Mouse (Mus musculus) cerebellum, adult (tissue): ENCODE data around the gene Gm813.

Experiments
- ATAC-seq: cut with Nextera tagmentation; 2 replicates; pipeline ENCODE4 v1.9.2; 2017; ENCODE audit warnings: mild to moderate bottlenecking, moderate library complexity, mixed read lengths; ENCODE audit not compliant: insufficient number of reproducible peaks, low FRiP score, low TSS enrichment

The Gm813 gene

DNA sequence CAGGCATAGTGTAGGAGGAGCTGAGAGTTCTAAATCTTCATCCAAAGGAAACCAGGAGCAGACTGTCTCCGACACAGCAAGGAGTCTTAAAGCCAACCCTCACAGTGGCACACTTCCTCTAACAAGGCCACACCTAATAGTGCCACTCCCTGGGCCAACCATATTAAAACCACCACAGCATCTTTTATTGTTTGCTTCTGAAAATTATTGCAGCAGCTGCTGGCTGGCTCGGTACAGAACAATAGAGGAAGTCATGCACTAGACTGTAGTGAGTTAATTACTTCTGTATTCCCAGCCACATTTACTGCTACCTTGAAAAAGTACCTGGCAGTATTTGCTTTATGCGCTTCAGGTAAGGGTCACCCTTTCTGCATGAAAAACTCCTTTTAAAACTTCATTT, 3.8 kb downstream of the Gm813 start:
- no peak for ATAC-seq

- no peak for ATAC-seq
Observed at GRCm38 (mm10) chr16:58607101-58607500, 9.7 kb downstream of the Gm813 start.

GRCm38 (mm10) chr16:58604680-58605079, 12.1 kb downstream of the Gm813 start:
- no peak for ATAC-seq

GRCm38 (mm10) chr16:58603831-58604230, 12.9 kb downstream of the Gm813 start:
- ATAC-seq, result no peak

GRCm38 (mm10) chr16:58600846-58601245, 15.9 kb downstream of the Gm813 start:
- ATAC-seq, result no peak

DNA sequence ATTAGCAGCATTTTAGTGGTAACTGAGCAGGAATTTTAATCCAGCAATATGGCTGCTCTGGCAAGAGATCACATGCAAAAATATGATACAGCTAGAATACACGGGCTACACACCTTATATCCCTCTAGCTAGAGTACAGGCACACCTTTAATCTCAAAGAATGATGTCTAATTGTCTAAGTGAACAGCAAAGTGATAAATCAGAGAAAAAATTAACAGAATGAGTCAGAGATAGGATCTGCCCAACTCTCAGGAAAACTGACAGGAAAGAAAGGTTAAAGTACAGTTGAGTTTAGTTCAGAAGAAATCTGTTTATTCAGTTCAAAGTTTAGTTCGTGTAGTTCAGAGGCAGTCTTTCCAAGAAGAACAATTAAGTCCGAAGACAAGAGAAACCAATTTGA, 25.5 kb downstream of the Gm813 start:
- ATAC-seq, result no peak

DNA sequence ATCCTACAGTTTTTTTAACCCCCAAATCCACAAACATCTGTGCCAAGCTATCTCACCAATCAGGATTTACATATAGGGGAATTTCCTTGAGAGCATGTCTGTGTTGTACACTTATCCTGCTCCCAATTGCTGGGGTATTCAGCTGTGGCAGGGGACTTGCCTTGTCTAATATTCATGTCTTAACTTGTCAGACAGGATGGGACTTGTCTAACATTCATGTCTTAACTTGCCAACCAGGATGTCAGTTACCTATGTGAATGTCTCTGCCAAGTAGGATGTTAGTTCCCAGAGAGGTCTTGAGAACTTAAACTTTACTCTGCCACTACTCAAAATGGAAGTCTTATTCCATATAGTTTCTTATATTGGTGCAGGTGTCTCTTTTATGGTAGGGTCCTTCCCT, 27.3 kb downstream of the Gm813 start:
- ATAC-seq, result no peak

- no peak for ATAC-seq
Observed at GRCm38 (mm10) chr16:58573949-58574722, 42.6 kb downstream of the Gm813 start.

DNA sequence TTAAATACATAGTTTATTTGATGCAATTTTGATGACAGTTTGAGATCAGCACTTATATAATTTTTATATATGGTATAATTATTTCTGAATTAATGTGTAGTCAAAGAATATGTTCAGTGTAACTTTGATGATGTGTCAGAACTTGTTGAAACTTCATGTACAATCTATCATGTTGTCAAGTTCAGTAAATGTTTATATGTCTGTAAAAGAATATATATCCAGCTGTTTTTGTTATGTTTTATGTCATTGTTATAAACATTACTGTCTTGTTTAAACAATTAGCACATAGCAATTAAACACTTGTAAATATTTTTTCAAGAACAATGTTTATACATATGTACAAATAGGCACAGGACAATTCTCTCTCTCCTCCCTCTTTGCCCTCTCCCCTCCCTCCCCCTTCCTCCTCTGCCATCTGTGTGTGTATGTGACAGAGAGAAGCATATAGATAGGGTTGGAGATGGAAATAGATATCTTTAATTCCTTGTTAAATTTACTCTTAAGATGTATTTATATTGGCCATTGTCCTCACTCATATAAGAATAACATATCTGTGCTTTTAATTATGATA, 46.0 kb downstream of the Gm813 start:
- ATAC-seq, result no peak
